Mouse (Mus musculus) frontal cortex, adult (tissue): Measurements from ENCODE around the gene Pprc1.
A peak's percentile ranks its signal among the peaks of the same experiment; 100 is the strongest.

Source experiments
- ATAC-seq: cut with Nextera tagmentation; 2 replicates; pipeline ENCODE4 v1.9.2; 2017; ENCODE audit warnings: mild to moderate bottlenecking, moderate library complexity, mixed read lengths; ENCODE audit not compliant: low TSS enrichment

The Pprc1 gene

GRCm38 (mm10) chr19:46033911-46034310 is 10.8 kb upstream of the Pprc1 start:
- ATAC-seq, result no peak

- no peak for ATAC-seq
Measured at GRCm38 (mm10) chr19:46035971-46036370, 8.7 kb upstream of the Pprc1 start.

GRCm38 (mm10) chr19:46036477-46037242 is 8.0 kb upstream of the Pprc1 start:
- no peak for ATAC-seq

GRCm38 (mm10) chr19:46037243-46037924 is 7.3 kb upstream of the Pprc1 start:
- no peak for ATAC-seq

- ATAC-seq, result no peak
Measured at GRCm38 (mm10) chr19:46037925-46038850, 6.5 kb upstream of the Pprc1 start.

GRCm38 (mm10) chr19:46038851-46039260 is 5.8 kb upstream of the Pprc1 start:
- ATAC-seq, result no peak

GRCm38 (mm10) chr19:46039478-46039877 is 5.2 kb upstream of the Pprc1 start:
- ATAC-seq, result peak; percentile 65

GRCm38 (mm10) chr19:46040149-46040902 is 4.4 kb upstream of the Pprc1 start:
- ATAC-seq, result no peak

- ATAC-seq, result no peak
Measured at GRCm38 (mm10) chr19:46041299-46041932, 3.3 kb upstream of the Pprc1 start.

GRCm38 (mm10) chr19:46041933-46042475 is 2.7 kb upstream of the Pprc1 start:
- ATAC-seq, result no peak

GRCm38 (mm10) chr19:46042476-46043011 is 2.1 kb upstream of the Pprc1 start:
- ATAC-seq, result no peak

- no peak for ATAC-seq
Measured at GRCm38 (mm10) chr19:46043380-46043779, 1.3 kb upstream of the Pprc1 start.

- ATAC-seq, result peak; percentile 68
Measured at GRCm38 (mm10) chr19:46044993-46045695, 458 bp downstream of the Pprc1 start, which contains the start of gene Ldb1. TSS of gene Ldb1 (minus strand) at chr19:46045214.

- peak; percentile 38 for ATAC-seq
Measured at GRCm38 (mm10) chr19:46045696-46046311, 1.1 kb downstream of the Pprc1 start.

GRCm38 (mm10) chr19:46046621-46047025 is 1.9 kb downstream of the Pprc1 start:
- no peak for ATAC-seq

- no peak for ATAC-seq
Measured at GRCm38 (mm10) chr19:46047426-46047825, 2.7 kb downstream of the Pprc1 start.

- ATAC-seq, result no peak
Measured at GRCm38 (mm10) chr19:46049129-46049528, 4.4 kb downstream of the Pprc1 start.

- no peak for ATAC-seq
Measured at GRCm38 (mm10) chr19:46050462-46050861, 5.8 kb downstream of the Pprc1 start.

- ATAC-seq, result peak; percentile 80
Measured at GRCm38 (mm10) chr19:46055752-46056387, 11.2 kb downstream of the Pprc1 start.
